Mouse (Mus musculus): ENCODE measurements around the gene Tceanc. TPM values are rescaled to one million over a fixed set of nuclear protein-coding genes. Genes with fewer than 3 reads are reported as not detected.
A peak's percentile ranks its signal among the peaks of the same experiment; 100 is the strongest.

The Tceanc gene
- polyA plus RNA-seq, 1 experiment from 2014 or later: 3.1 TPM

- H3K9ac ChIP-seq (ENCODE audit: low read depth, low read length): no peak overlapping the region
- H3K9me3 ChIP-seq (ENCODE audit: control insufficient read depth): no peaks in the 10 kb centered on the region
- H3K4me2 ChIP-seq (replicated peaks; ENCODE audit: low read depth): no peak overlapping the region
- TF ChIP-seq CTCF (IDR thresholded peaks at IDR 0.05; ENCODE audit: low read depth): no peak
- no peak overlapping the region for H3K4me3 ChIP-seq (ENCODE audit: low read depth, low read length)
- no peak for ATAC-seq
- no peaks in the 10 kb centered on the region for H3K4me1 ChIP-seq (replicated peaks; ENCODE audit: control insufficient read depth, insufficient read depth, low read length)
- H3K27me3 ChIP-seq (replicated peaks; ENCODE audit: control insufficient read depth, insufficient read depth, low read length): no peaks in the 10 kb centered on the region
- H3K27ac ChIP-seq (ENCODE audit: low read depth, low read length): no peak overlapping the region
- no peaks in the 10 kb centered on the region for H3K36me3 ChIP-seq (ENCODE audit: control insufficient read depth, insufficient read depth)
- 36% methylated on average over 2 of the region's 2 CpGs for WGBS
Measured at GRCm38 (mm10) chrX:166504421-166504820, 13.9 kb downstream of the Tceanc start.

DNA sequence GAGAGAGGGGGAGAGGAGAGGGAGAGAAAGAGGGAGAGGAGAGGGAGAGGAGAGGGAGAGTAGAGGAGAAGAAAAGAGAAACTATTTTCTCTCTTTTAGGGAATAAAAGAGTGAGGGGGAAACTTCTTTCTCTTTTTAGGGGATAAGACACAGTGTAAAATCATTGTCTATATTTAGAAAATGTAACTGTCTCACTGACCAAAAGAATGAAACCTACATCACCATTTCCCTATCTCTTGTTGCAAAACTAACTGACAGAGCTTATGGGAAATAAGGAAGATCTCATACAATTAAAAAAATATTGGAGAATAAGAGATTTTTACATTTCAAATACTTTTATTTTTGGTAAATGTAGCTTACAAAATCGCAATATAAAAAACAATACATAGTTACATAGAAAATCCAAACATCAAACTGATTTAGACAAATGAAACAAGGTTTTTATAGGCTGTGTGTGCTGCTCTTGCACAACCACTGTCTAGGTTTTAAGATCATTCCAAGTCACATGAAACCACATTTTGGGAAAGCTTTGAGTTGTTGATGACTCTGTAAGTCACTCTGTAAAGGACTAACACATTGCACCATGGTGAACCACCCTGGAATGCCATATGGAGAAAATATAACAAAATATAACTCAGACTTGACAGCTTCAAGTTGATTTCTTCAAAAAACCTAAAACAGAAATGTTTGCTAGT, 18.7 kb downstream of the Tceanc start:
- H3K4me1 ChIP-seq (replicated peaks; ENCODE audit: control insufficient read depth, insufficient read depth, low read length): no peaks in the 10 kb centered on the region
- WGBS: 60% methylated on average over 1 of the region's 1 CpGs
- no peak overlapping the region for H3K27ac ChIP-seq (ENCODE audit: low read depth, low read length)
- no peaks in the 10 kb centered on the region for H3K36me3 ChIP-seq (ENCODE audit: control insufficient read depth, insufficient read depth)
- H3K4me3 ChIP-seq (ENCODE audit: low read depth, low read length): no peak overlapping the region
- no peak for ATAC-seq
- H3K27me3 ChIP-seq (replicated peaks; ENCODE audit: control insufficient read depth, insufficient read depth, low read length): no peaks in the 10 kb centered on the region
- H3K9ac ChIP-seq (ENCODE audit: low read depth, low read length): no peak overlapping the region
- no peak overlapping the region for H3K4me2 ChIP-seq (replicated peaks; ENCODE audit: low read depth)
- H3K9me3 ChIP-seq (ENCODE audit: control insufficient read depth): no peaks in the 10 kb centered on the region
- TF ChIP-seq CTCF (IDR thresholded peaks at IDR 0.05; ENCODE audit: low read depth): no peak

DNA sequence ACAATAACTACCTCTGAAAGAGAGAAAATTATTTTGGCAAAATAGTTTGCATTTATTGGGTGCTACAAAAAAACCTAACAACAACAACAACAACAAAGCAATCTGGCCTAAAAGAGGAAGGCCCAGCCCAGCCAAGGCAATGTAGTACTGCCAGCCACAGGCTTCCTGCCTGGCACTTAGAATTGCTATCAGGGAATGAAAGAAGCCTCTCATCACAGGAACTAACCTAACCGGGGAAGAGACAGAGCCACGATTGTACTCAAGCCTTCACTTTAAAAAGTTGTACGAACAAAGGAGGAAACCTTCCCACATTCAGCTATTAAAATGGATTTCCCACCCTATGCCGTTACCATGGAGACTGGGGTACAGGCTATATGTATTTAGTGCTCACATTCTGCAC, 20.6 kb downstream of the Tceanc start:
- TF ChIP-seq CTCF (IDR thresholded peaks at IDR 0.05; ENCODE audit: low read depth): no peak

DNA sequence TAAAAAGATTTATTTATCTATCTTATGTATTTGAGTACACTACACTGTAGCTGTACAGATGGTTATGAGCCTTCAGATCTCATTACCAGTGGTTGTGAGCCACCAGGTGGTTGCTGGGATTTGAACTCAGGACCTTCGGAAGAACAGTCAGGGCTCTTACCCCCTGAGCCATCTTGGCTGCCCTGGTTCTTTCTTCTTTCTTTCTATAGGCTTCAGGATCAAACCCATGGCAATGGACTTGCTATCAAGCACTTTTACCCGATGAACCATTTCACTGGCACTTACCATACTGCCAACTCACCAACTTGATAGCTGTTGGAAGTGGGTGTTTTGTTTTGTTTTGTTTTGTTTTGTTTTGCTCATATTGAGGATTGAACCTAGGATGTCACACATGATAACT, 23.3 kb downstream of the Tceanc start:
- Histone ChIP-seq H3K27ac (ENCODE audit: low read depth, low read length) (no peak overlapping the region), H3K36me3 (ENCODE audit: control insufficient read depth, insufficient read depth) (no peaks in the 10 kb centered on the region), H3K4me3 (ENCODE audit: low read depth, low read length) (no peak overlapping the region), H3K9ac (ENCODE audit: low read depth, low read length) (no peak overlapping the region), H3K9me3 (ENCODE audit: control insufficient read depth) (no peaks in the 10 kb centered on the region), H3K27me3 (replicated peaks; ENCODE audit: control insufficient read depth, insufficient read depth, low read length) (no peaks in the 10 kb centered on the region), H3K4me1 (replicated peaks; ENCODE audit: control insufficient read depth, insufficient read depth, low read length) (no peaks in the 10 kb centered on the region), H3K4me2 (replicated peaks; ENCODE audit: low read depth) (no peak overlapping the region)
- ATAC-seq: no peak
- WGBS: 96% methylated on average over 2 of the region's 2 CpGs
- no peak for TF ChIP-seq CTCF (IDR thresholded peaks at IDR 0.05; ENCODE audit: low read depth)

More for the DNA sequence above, 20.6 kb downstream of the Tceanc start:
- Histone ChIP-seq H3K27ac (ENCODE audit: low read depth, low read length) (no peak overlapping the region), H3K36me3 (ENCODE audit: control insufficient read depth, insufficient read depth) (no peaks in the 10 kb centered on the region), H3K4me3 (ENCODE audit: low read depth, low read length) (no peak overlapping the region), H3K9me3 (ENCODE audit: control insufficient read depth) (no peaks in the 10 kb centered on the region), H3K9ac (ENCODE audit: low read depth, low read length) (no peak overlapping the region), H3K27me3 (replicated peaks; ENCODE audit: control insufficient read depth, insufficient read depth, low read length) (no peaks in the 10 kb centered on the region), H3K4me2 (replicated peaks; ENCODE audit: low read depth) (no peak overlapping the region), H3K4me1 (replicated peaks; ENCODE audit: control insufficient read depth, insufficient read depth, low read length) (no peaks in the 10 kb centered on the region)
- no peak for ATAC-seq
- WGBS: 70% methylated on average over 4 of the region's 4 CpGs

GRCm38 (mm10) chrX:166479365-166479983, 38.9 kb downstream of the Tceanc start, which contains the start of gene Rab9:
Gene Rab9, minus strand, starts transcription at chrX:166479867.
- no peaks in the 10 kb centered on the region for H3K27me3 ChIP-seq (replicated peaks; ENCODE audit: control insufficient read depth, insufficient read depth, low read length)
- WGBS: 13% methylated on average over 41 of the region's 41 CpGs
- peak within 1 kb of the TSS; percentile 74 for H3K9ac ChIP-seq (ENCODE audit: low read depth, low read length)
- H3K4me3 ChIP-seq (ENCODE audit: low read depth, low read length): peak within 1 kb of the TSS; percentile 62
- H3K36me3 ChIP-seq (ENCODE audit: control insufficient read depth, insufficient read depth): no peaks in the 10 kb centered on the region
- no peaks in the 10 kb centered on the region for H3K4me1 ChIP-seq (replicated peaks; ENCODE audit: control insufficient read depth, insufficient read depth, low read length)
- no peak for TF ChIP-seq CTCF (IDR thresholded peaks at IDR 0.05; ENCODE audit: low read depth)
- H3K9me3 ChIP-seq (ENCODE audit: control insufficient read depth): no peaks in the 10 kb centered on the region
- H3K27ac ChIP-seq (ENCODE audit: low read depth, low read length): peak within 1 kb of the TSS; percentile 91
- H3K4me2 ChIP-seq (replicated peaks; ENCODE audit: low read depth): peak within 1 kb of the TSS; percentile 55
- ATAC-seq: peak; percentile 92

DNA sequence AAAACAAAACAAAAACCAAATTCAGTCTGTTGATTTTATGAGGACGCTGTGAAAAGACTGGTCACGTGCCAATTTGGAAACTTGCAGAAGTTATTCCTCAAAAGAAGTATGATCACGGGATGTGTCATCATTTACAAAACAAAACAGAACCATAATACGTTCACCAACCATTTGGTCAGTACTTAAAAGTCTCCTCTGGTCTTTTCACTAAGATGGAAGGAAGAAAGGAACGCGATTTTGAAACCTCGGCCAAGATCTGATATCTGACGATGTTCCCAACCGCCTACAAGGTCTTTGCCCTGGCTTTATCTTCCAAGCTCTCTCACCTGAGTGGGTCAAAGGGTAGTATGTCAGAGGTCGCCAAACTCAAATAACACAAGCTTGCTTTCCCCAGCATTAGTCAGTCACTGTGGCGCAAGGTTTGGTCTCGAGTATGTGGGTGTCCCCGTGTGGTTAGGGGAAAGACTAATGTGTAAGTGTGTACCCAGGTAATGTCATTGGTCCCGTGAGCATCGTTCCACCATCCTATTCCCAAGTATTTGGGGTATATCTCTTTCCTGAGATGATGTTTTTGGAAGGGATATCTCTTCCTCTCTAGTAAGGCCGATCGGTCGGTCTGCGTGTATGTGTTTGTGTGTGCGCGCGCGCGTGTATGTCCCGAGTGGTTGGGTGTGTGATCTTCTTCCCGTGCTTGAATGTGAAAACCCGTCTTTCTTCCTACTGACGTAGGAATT, 39.6 kb downstream of the Tceanc start:
- Histone ChIP-seq H3K4me1 (replicated peaks; ENCODE audit: control insufficient read depth, insufficient read depth, low read length) (no peaks in the 10 kb centered on the region), H3K27me3 (replicated peaks; ENCODE audit: control insufficient read depth, insufficient read depth, low read length) (no peaks in the 10 kb centered on the region), H3K4me3 (ENCODE audit: low read depth, low read length) (peak overlapping the region; percentile 62), H3K4me2 (replicated peaks; ENCODE audit: low read depth) (peak overlapping the region; percentile 55), H3K27ac (ENCODE audit: low read depth, low read length) (peak overlapping the region; percentile 91), H3K9ac (ENCODE audit: low read depth, low read length) (peak overlapping the region; percentile 74), H3K36me3 (ENCODE audit: control insufficient read depth, insufficient read depth) (no peaks in the 10 kb centered on the region), H3K9me3 (ENCODE audit: control insufficient read depth) (no peaks in the 10 kb centered on the region)
- TF ChIP-seq CTCF (IDR thresholded peaks at IDR 0.05; ENCODE audit: low read depth): no peak
- 19% methylated on average over 28 of the region's 28 CpGs for WGBS
- peak; percentile 79 for ATAC-seq

Data from intestine, postnatal 0 days (tissue).